Comparison of ENCODE assay signal across 35 mouse cellular contexts in the genomic region with DNA sequence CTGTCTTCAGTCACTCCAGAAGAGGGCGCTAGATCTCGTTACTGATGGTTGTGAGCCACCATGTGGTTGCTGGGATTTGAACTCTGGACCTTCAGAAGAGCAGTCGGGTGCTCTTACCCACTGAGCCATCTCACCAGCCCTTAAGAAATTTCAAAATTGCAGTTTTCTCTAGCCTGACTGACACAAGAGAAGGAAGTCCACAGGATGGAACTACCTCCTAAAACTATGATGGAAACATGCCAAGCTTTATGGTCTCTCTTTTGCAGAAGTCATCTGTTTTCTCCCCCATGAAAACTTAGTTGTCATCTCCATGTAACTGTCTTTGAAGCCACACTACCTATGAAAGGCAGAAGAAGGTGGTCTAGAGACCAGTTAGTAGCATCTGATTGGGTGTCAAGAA.
"Had no signal": no experiment of that assay in that cellular context is flagged by ENCODE, and none has a peak within 500 bp of the region (broad histone marks: within the 10 kb centered on the region; RNA-seq: fewer than 3 reads in every experiment).

No protein-coding gene starts in this region.

- H3K4me3 ChIP-seq: heart, embryonic 12.5 days; heart, embryonic 13.5 days; heart, embryonic 15.5 days; hindbrain, embryonic 10.5 days; hindbrain, embryonic 12.5 days; hindbrain, embryonic 13.5 days; hindbrain, embryonic 15.5 days; intestine, embryonic 15.5 days; kidney, embryonic 15.5 days; layer of hippocampus, adult 2 months; left cerebral cortex, adult 2 months had no signal

- H3K27me3 ChIP-seq: heart, embryonic 12.5 days; heart, embryonic 13.5 days; heart, embryonic 15.5 days; hindbrain, embryonic 12.5 days; hindbrain, embryonic 13.5 days; hindbrain, embryonic 15.5 days; intestine, embryonic 15.5 days; kidney, embryonic 15.5 days had no signal

- H3K4me2 ChIP-seq: heart, embryonic 11.5 days; heart, embryonic 12.5 days; heart, embryonic 13.5 days; heart, embryonic 15.5 days; hindbrain, embryonic 12.5 days; hindbrain, embryonic 13.5 days; hindbrain, embryonic 14.5 days; hindbrain, embryonic 15.5 days; intestine, embryonic 15.5 days; kidney, embryonic 15.5 days had no signal

- ATAC-seq: hindbrain, embryonic 16.5 days; hindbrain, postnatal 0 days; inflammation-experienced regulatory T-cells, adult 6 months; intestine, embryonic 15.5 days; intestine, embryonic 16.5 days; intestine, postnatal 0 days had no signal

- H3K27ac ChIP-seq: heart, embryonic 13.5 days; heart, embryonic 15.5 days; hindbrain, embryonic 10.5 days; hindbrain, embryonic 12.5 days; hindbrain, embryonic 13.5 days; hindbrain, embryonic 14.5 days; hindbrain, embryonic 15.5 days; hindbrain, postnatal 0 days; intestine, embryonic 15.5 days; kidney, embryonic 15.5 days; kidney, postnatal 0 days; layer of hippocampus, adult 2 months; left cerebral cortex, adult 2 months had no signal

- DNase-seq: heart, postnatal 10 days; heart, postnatal 14 days; heart, postnatal 36 days; heart, postnatal 4 days; kidney, adult 11 months; kidney, adult 18-20 months; kidney, adult 2 months; kidney, adult 8-10 months; kidney, adult 9 months; kidney, postnatal 10 days; kidney, postnatal 14 days; kidney, postnatal 25 days; kidney, postnatal 36 days; kidney, postnatal 4 days; layer of hippocampus, adult 9-11 months; layer of hippocampus, postnatal 36 days had no signal

- H3K4me1 ChIP-seq: heart, embryonic 12.5 days; heart, embryonic 13.5 days; heart, embryonic 15.5 days; hindbrain, embryonic 10.5 days; hindbrain, embryonic 12.5 days; hindbrain, embryonic 13.5 days; hindbrain, embryonic 15.5 days; intestine, embryonic 15.5 days; kidney, embryonic 15.5 days had no signal

- H3K9ac ChIP-seq: heart, embryonic 12.5 days; heart, embryonic 13.5 days; heart, embryonic 15.5 days; hindbrain, embryonic 12.5 days; hindbrain, embryonic 13.5 days; hindbrain, embryonic 14.5 days; hindbrain, embryonic 15.5 days; intestine, embryonic 15.5 days; kidney, embryonic 15.5 days had no signal

- H3K9me3 ChIP-seq: heart, embryonic 12.5 days; heart, embryonic 13.5 days; heart, embryonic 15.5 days; hindbrain, embryonic 10.5 days; hindbrain, embryonic 12.5 days; hindbrain, embryonic 13.5 days; hindbrain, embryonic 15.5 days; intestine, embryonic 15.5 days; kidney, embryonic 15.5 days had no signal

- H3K36me3 ChIP-seq: heart, embryonic 12.5 days; heart, embryonic 13.5 days; heart, embryonic 15.5 days; hindbrain, embryonic 10.5 days; hindbrain, embryonic 12.5 days; hindbrain, embryonic 13.5 days; hindbrain, embryonic 15.5 days; intestine, embryonic 15.5 days; kidney, embryonic 15.5 days had no signal
